Mouse (Mus musculus) layer of hippocampus, adult 2 months (tissue): ENCODE results near the gene Olfr1168. TPM values are rescaled to one million over a fixed set of nuclear protein-coding genes. Genes with fewer than 3 reads are reported as not detected.
"Not testable (repeated sequence)": the region's sequence is repeated elsewhere in the genome, so short reads cannot be mapped to it uniquely, and the experiment has no call there.

Experiments used
- DNase-seq, 2 experiments: peaks; one replicate each; pipeline ENCODE4 v3.0.0; 2022; ENCODE audit warnings: low spot score in 2 of 2
- H3K27ac ChIP-seq: fragments of 200-600 bp; 2 replicates; pipeline ENCODE4 v1.8.1; 2022
- H3K4me3 ChIP-seq: fragments of 200-600 bp; 2 replicates; pipeline ENCODE4 v1.8.1; 2022; ENCODE audit warnings: mild to moderate bottlenecking
- CTCF ChIP-seq: fragments of 200-600 bp; conservative IDR thresholded peaks from 2 replicates; pipeline ENCODE4 v1.8.1; 2022; ENCODE audit warnings: antibody characterized with exemption, mild to moderate bottlenecking, moderate library complexity
- long read RNA-seq, 2 experiments: library from polyadenylated mRNA; stranded (forward); transcript quantifications; one replicate each; pipeline ENCODE4 v2.0.0; 2021; ENCODE audit warnings: borderline mapping rate in 2 of 2
- total RNA-seq, 2 experiments: library from RNA; stranded (reverse); gene quantifications; 2 replicates each; pipeline ENCODE4 v1.2.3; 2021

Olfr1168 gene
- total RNA-seq = not detected
- long read RNA-seq, experiment 1 = 0 reads
- long read RNA-seq, experiment 2 = 0 reads

GRCm38 (mm10) chr2:88181580-88181979 lies at the start of gene Olfr1168:
Gene Olfr1168, plus strand, starts transcription at chr2:88181880.
- Histone ChIP-seq H3K4me3 (no peak within 1 kb of the TSS), H3K27ac (no peak within 1 kb of the TSS)
- no peak for DNase-seq
- TF ChIP-seq CTCF = no peak

- DNase-seq, H3K27ac ChIP-seq, H3K4me3 ChIP-seq: not testable (repeated sequence)
These were observed 26.6 kb upstream of the Olfr1168 start, which contains the start of gene Olfr1167 for GRCm38 (mm10) chr2:88155093-88155492. Gene Olfr1167, minus strand, starts transcription at chr2:88155193.

GRCm38 (mm10) chr2:88220784-88221183 lies 39.1 kb downstream of the Olfr1168 start:
- DNase-seq = no peak
- Histone ChIP-seq H3K4me3 (no peak overlapping the region), H3K27ac (no peak overlapping the region)
- TF ChIP-seq CTCF = no peak

GRCm38 (mm10) chr2:88228234-88228633 lies 46.6 kb downstream of the Olfr1168 start, which contains the start of gene Olfr1170:
Gene Olfr1170, minus strand, starts transcription at chr2:88228334.
- Histone ChIP-seq H3K27ac (no peak within 1 kb of the TSS), H3K4me3 (no peak within 1 kb of the TSS)
- no peak for TF ChIP-seq CTCF
- no peak for DNase-seq

Other genes starting within 250 kb of the Olfr1168 start
- not detected for gene Olfr1155, start 236.7 kb upstream of the Olfr1168 start, total RNA-seq
- under 1 TPM in 1 of 2 experiments, not detected in 1; 0.15 TPM for gene Olfr1156, start 228.8 kb upstream of the Olfr1168 start, total RNA-seq
- not detected for gene Olfr1157, start 213.6 kb upstream of the Olfr1168 start, total RNA-seq
- not detected for gene Olfr74, start 207.2 kb upstream of the Olfr1168 start, total RNA-seq
- not detected for gene Olfr1158, start 191.8 kb upstream of the Olfr1168 start, total RNA-seq
- gene Olfr1160, start 173.6 kb upstream of the Olfr1168 start, total RNA-seq = not detected
- gene Olfr1161, start 159.1 kb upstream of the Olfr1168 start, total RNA-seq = not detected
- gene Olfr73, start 144.2 kb upstream of the Olfr1168 start, total RNA-seq = not detected
- not detected for gene Olfr1162, start 130.8 kb upstream of the Olfr1168 start, total RNA-seq
- not detected for gene Olfr1163, start 110.0 kb upstream of the Olfr1168 start, total RNA-seq
- gene Olfr1164, start 87.9 kb upstream of the Olfr1168 start, total RNA-seq = not detected
- gene Olfr1166, start 53.6 kb upstream of the Olfr1168 start, total RNA-seq = not detected
- not detected for gene Olfr1167, start 26.7 kb upstream of the Olfr1168 start, total RNA-seq
- gene Olfr1170, start 46.5 kb downstream of the Olfr1168 start, total RNA-seq = not detected
- not detected for gene Olfr1173, start 98.0 kb downstream of the Olfr1168 start, total RNA-seq
- not detected for gene Olfr1174-ps, start 133.3 kb downstream of the Olfr1168 start, total RNA-seq
- not detected for gene Olfr1175-ps, start 145.3 kb downstream of the Olfr1168 start, total RNA-seq
- gene Olfr1176, start 154.8 kb downstream of the Olfr1168 start, total RNA-seq = not detected
- not detected for gene Olfr1177-ps, start 164.6 kb downstream of the Olfr1168 start, total RNA-seq
- gene Olfr1178, start 205.2 kb downstream of the Olfr1168 start, total RNA-seq = not detected
- gene Olfr1179, start 224.6 kb downstream of the Olfr1168 start, total RNA-seq = not detected
- gene Olfr1180, start 237.3 kb downstream of the Olfr1168 start, total RNA-seq = not detected
- gene Olfr1181, start 244.3 kb downstream of the Olfr1168 start, total RNA-seq = not detected